Mouse (Mus musculus): ENCODE results near the gene Ccndbp1.
"Not testable (repeated sequence)": the region's sequence is repeated elsewhere in the genome, so short reads cannot be mapped to it uniquely, and the experiment has no call there.

Gene Ccndbp1

GRCm38 (mm10) chr2:120980861-120981260 lies 27.3 kb upstream of the Ccndbp1 start:
- H3K4me3 ChIP-seq (replicated peaks; ENCODE audit: low read length) = no peak overlapping the region
- H3K9me3 ChIP-seq (ENCODE audit: low read length) = no peaks in the 10 kb centered on the region
- no peak for TF ChIP-seq POU5F1 (IDR thresholded peaks at IDR 0.05; ENCODE audit: borderline replicate concordance, low read length)
- TF ChIP-seq NANOG (IDR thresholded peaks at IDR 0.05; ENCODE audit: borderline replicate concordance, low read length) = no peak
- TF ChIP-seq CTCF (conservative IDR thresholded peaks at IDR 0.05; ENCODE audit: low read length) = no peak
- no peaks in the 10 kb centered on the region for H3K36me3 ChIP-seq (ENCODE audit: insufficient read depth, low read length)
- peaks cover 10% of the 10 kb centered on the region for H3K27me3 ChIP-seq (ENCODE audit: insufficient read depth, low read length)
- peaks cover 15% of the 10 kb centered on the region for H3K4me1 ChIP-seq (replicated peaks; ENCODE audit: low read depth, low read length)

GRCm38 (mm10) chr2:120983611-120984010 lies 24.6 kb upstream of the Ccndbp1 start:
- Histone ChIP-seq H3K9me3 (ENCODE audit: low read length) (no peaks in the 10 kb centered on the region), H3K4me1 (replicated peaks; ENCODE audit: low read depth, low read length) (peaks cover 8% of the 10 kb centered on the region; the same call in 1 of the 2 replicates)
- no peak for TF ChIP-seq NANOG (IDR thresholded peaks at IDR 0.05; ENCODE audit: borderline replicate concordance, low read length)
- no peak for TF ChIP-seq CTCF (conservative IDR thresholded peaks at IDR 0.05; ENCODE audit: low read length)
- no peak for TF ChIP-seq POU5F1 (IDR thresholded peaks at IDR 0.05; ENCODE audit: borderline replicate concordance, low read length)

GRCm38 (mm10) chr2:120985241-120985640 lies 23.0 kb upstream of the Ccndbp1 start:
- H3K4me3 ChIP-seq (replicated peaks; ENCODE audit: low read length) = no peak overlapping the region
- no peaks in the 10 kb centered on the region for H3K9me3 ChIP-seq (ENCODE audit: low read length)
- no peak for TF ChIP-seq NANOG (IDR thresholded peaks at IDR 0.05; ENCODE audit: borderline replicate concordance, low read length)
- TF ChIP-seq POU5F1 (IDR thresholded peaks at IDR 0.05; ENCODE audit: borderline replicate concordance, low read length) = no peak
- peak; percentile 69 for TF ChIP-seq CTCF (conservative IDR thresholded peaks at IDR 0.05; ENCODE audit: low read length)
- H3K4me1 ChIP-seq (replicated peaks; ENCODE audit: low read depth, low read length) = peaks cover 12% of the 10 kb centered on the region; the same call in 1 of the 2 replicates
- H3K36me3 ChIP-seq (ENCODE audit: insufficient read depth, low read length) = no peaks in the 10 kb centered on the region
- no peaks in the 10 kb centered on the region for H3K27me3 ChIP-seq (ENCODE audit: insufficient read depth, low read length)

More at GRCm38 (mm10) chr2:120983611-120984010, 24.6 kb upstream of the Ccndbp1 start:
- H3K27me3 ChIP-seq (ENCODE audit: insufficient read depth, low read length) = no peaks in the 10 kb centered on the region
- H3K4me3 ChIP-seq (replicated peaks; ENCODE audit: low read length) = no peak overlapping the region
- H3K36me3 ChIP-seq (ENCODE audit: insufficient read depth, low read length) = no peaks in the 10 kb centered on the region

GRCm38 (mm10) chr2:120991196-120991595 lies 17.0 kb upstream of the Ccndbp1 start:
- H3K36me3 ChIP-seq (ENCODE audit: insufficient read depth, low read length) = no peaks in the 10 kb centered on the region
- no peak overlapping the region for H3K4me3 ChIP-seq (replicated peaks; ENCODE audit: low read length)
- H3K27me3 ChIP-seq (ENCODE audit: insufficient read depth, low read length) = no peaks in the 10 kb centered on the region
- TF ChIP-seq NANOG (IDR thresholded peaks at IDR 0.05; ENCODE audit: borderline replicate concordance, low read length) (no peak), POU5F1 (IDR thresholded peaks at IDR 0.05; ENCODE audit: borderline replicate concordance, low read length) (no peak), CTCF (conservative IDR thresholded peaks at IDR 0.05; ENCODE audit: low read length) (no peak)
- H3K9me3 ChIP-seq (ENCODE audit: low read length) = no peaks in the 10 kb centered on the region
- peaks cover 14% of the 10 kb centered on the region for H3K4me1 ChIP-seq (replicated peaks; ENCODE audit: low read depth, low read length)

GRCm38 (mm10) chr2:120996607-120997006 lies 11.6 kb upstream of the Ccndbp1 start:
- H3K4me1 ChIP-seq (replicated peaks; ENCODE audit: low read depth, low read length); H3K27me3 ChIP-seq (ENCODE audit: insufficient read depth, low read length); H3K9me3 ChIP-seq (ENCODE audit: low read length); H3K4me3 ChIP-seq (replicated peaks; ENCODE audit: low read length); H3K36me3 ChIP-seq (ENCODE audit: insufficient read depth, low read length): not testable (repeated sequence)

- Histone ChIP-seq H3K4me1 (replicated peaks; ENCODE audit: low read depth, low read length) (no peaks in the 10 kb centered on the region), H3K27me3 (ENCODE audit: insufficient read depth, low read length) (no peaks in the 10 kb centered on the region), H3K4me3 (replicated peaks; ENCODE audit: low read length) (no peak overlapping the region), H3K36me3 (ENCODE audit: insufficient read depth, low read length) (no peaks in the 10 kb centered on the region), H3K9me3 (ENCODE audit: low read length) (no peaks in the 10 kb centered on the region)
- TF ChIP-seq NANOG (IDR thresholded peaks at IDR 0.05; ENCODE audit: borderline replicate concordance, low read length) = no peak
- no peak for TF ChIP-seq POU5F1 (IDR thresholded peaks at IDR 0.05; ENCODE audit: borderline replicate concordance, low read length)
Measured at GRCm38 (mm10) chr2:120998863-120999262, 9.3 kb upstream of the Ccndbp1 start.

- Histone ChIP-seq H3K4me1 (replicated peaks; ENCODE audit: low read depth, low read length) (peaks cover 5% of the 10 kb centered on the region; the same call in 1 of the 2 replicates), H3K27me3 (ENCODE audit: insufficient read depth, low read length) (no peaks in the 10 kb centered on the region), H3K36me3 (ENCODE audit: insufficient read depth, low read length) (no peaks in the 10 kb centered on the region), H3K9me3 (ENCODE audit: low read length) (no peaks in the 10 kb centered on the region), H3K4me3 (replicated peaks; ENCODE audit: low read length) (no peak overlapping the region)
- TF ChIP-seq CTCF (conservative IDR thresholded peaks at IDR 0.05; ENCODE audit: low read length) = peak; percentile 18; the same call in 1 of the 2 replicates
- no peak for TF ChIP-seq NANOG (IDR thresholded peaks at IDR 0.05; ENCODE audit: borderline replicate concordance, low read length)
- TF ChIP-seq POU5F1 (IDR thresholded peaks at IDR 0.05; ENCODE audit: borderline replicate concordance, low read length) = no peak
Measured at GRCm38 (mm10) chr2:121003586-121003985, 4.6 kb upstream of the Ccndbp1 start.

GRCm38 (mm10) chr2:121004018-121004811 lies 4.0 kb upstream of the Ccndbp1 start:
- Histone ChIP-seq H3K9me3 (ENCODE audit: low read length) (no peaks in the 10 kb centered on the region), H3K36me3 (ENCODE audit: insufficient read depth, low read length) (no peaks in the 10 kb centered on the region), H3K4me3 (replicated peaks; ENCODE audit: low read length) (no peak overlapping the region), H3K4me1 (replicated peaks; ENCODE audit: low read depth, low read length) (peaks cover 11% of the 10 kb centered on the region), H3K27me3 (ENCODE audit: insufficient read depth, low read length) (no peaks in the 10 kb centered on the region)
- TF ChIP-seq NANOG (IDR thresholded peaks at IDR 0.05; ENCODE audit: borderline replicate concordance, low read length) = no peak
- TF ChIP-seq CTCF (conservative IDR thresholded peaks at IDR 0.05; ENCODE audit: low read length) = no peak

- Histone ChIP-seq H3K9me3 (ENCODE audit: low read length) (no peaks in the 10 kb centered on the region), H3K4me1 (replicated peaks; ENCODE audit: low read depth, low read length) (peaks cover 13% of the 10 kb centered on the region), H3K36me3 (ENCODE audit: insufficient read depth, low read length) (peaks cover 11% of the 10 kb centered on the region; the same call in 1 of the 2 replicates), H3K4me3 (replicated peaks; ENCODE audit: low read length) (no peak overlapping the region), H3K27me3 (ENCODE audit: insufficient read depth, low read length) (no peaks in the 10 kb centered on the region)
- TF ChIP-seq CTCF (conservative IDR thresholded peaks at IDR 0.05; ENCODE audit: low read length) = no peak
Measured at GRCm38 (mm10) chr2:121006986-121007385, 1.2 kb upstream of the Ccndbp1 start.
